Mouse (Mus musculus) MEL (cell line): ENCODE measurements around the gene Tex36. TPM values are rescaled to one million over a fixed set of nuclear protein-coding genes. Genes with fewer than 3 reads are reported as not detected.

Experiments
- DNase-seq: peaks from one replicate; pipeline ENCODE4 v3.0.0; 2011; ENCODE audit warnings: low read depth, low spot score
- H3K27ac ChIP-seq: 2 replicates; pipeline ENCODE4 v1.5.1; 2012; ENCODE audit warnings: low read depth, mild to moderate bottlenecking, control low read depth, low read length, moderate library complexity; ENCODE audit not compliant: control insufficient read depth
- H3K27me3 ChIP-seq, 2 experiments: fragments of 150-350 bp in 1 of 2; sonication (generic) in 1 of 2; 2 replicates each; pipeline ENCODE4 v1.6.1; 2012; ENCODE audit warnings: low read length in 2 of 2, mild to moderate bottlenecking in 2 of 2, improper control_type of control experiment in 1 of 2, moderate library complexity in 1 of 2; ENCODE audit not compliant: insufficient read depth in 2 of 2, control insufficient read depth in 1 of 2
- H3K36me3 ChIP-seq, 2 experiments: 2 replicates each; pipeline ENCODE4 v1.6.1; 2012 to 2014; ENCODE audit warnings: low read length in 2 of 2, improper control_type of control experiment in 1 of 2, inconsistent platforms in 1 of 2, mild to moderate bottlenecking in 1 of 2; ENCODE audit not compliant: insufficient read depth in 2 of 2, control insufficient read depth in 1 of 2
- H3K4me1 ChIP-seq, 2 experiments: fragments of 150-350 bp in 1 of 2; sonication (generic) in 1 of 2; 2 replicates each; pipeline ENCODE4 v1.6.1; 2012; ENCODE audit warnings: low read length in 2 of 2, improper control_type of control experiment in 1 of 2, mild to moderate bottlenecking in 1 of 2; ENCODE audit not compliant: insufficient read depth in 2 of 2, control insufficient read depth in 1 of 2
- H3K4me3 ChIP-seq, 2 experiments: fragments of 150-350 bp in 1 of 2; sonication (generic) in 1 of 2; 2 replicates each; pipeline ENCODE4 v1.5.1; 2012; ENCODE audit warnings: low read depth in 2 of 2, low read length in 2 of 2, mild to moderate bottlenecking in 2 of 2, moderate library complexity in 2 of 2, control low read depth in 1 of 2, improper control_type of control experiment in 1 of 2; ENCODE audit not compliant: control insufficient read depth in 1 of 2, insufficient read depth in 1 of 2
- H3K79me2 ChIP-seq: 2 replicates; pipeline ENCODE4 v1.6.1; 2012; ENCODE audit warnings: mild to moderate bottlenecking, low read length, moderate library complexity; ENCODE audit not compliant: control insufficient read depth, poor library complexity, insufficient read depth
- H3K9ac ChIP-seq: 2 replicates; pipeline ENCODE4 v1.6.1; 2012; ENCODE audit warnings: low read depth, mild to moderate bottlenecking, control low read depth, low read length, moderate library complexity; ENCODE audit not compliant: control insufficient read depth, poor library complexity, severe bottlenecking
- H3K9me3 ChIP-seq: fragments of 150-350 bp; sonication (generic); replicated peaks from 2 replicates; pipeline ENCODE4 v1.6.1; 2012; ENCODE audit warnings: mild to moderate bottlenecking, low read length, improper control_type of control experiment, moderate library complexity; ENCODE audit not compliant: insufficient read depth
- BHLHE40 ChIP-seq: IDR thresholded peaks from 2 replicates; pipeline ENCODE4 v1.6.1; 2012; ENCODE audit warnings: low read depth, mild to moderate bottlenecking, inconsistent platforms, low read length, improper control_type of control experiment, borderline replicate concordance
- CHD2 ChIP-seq: IDR thresholded peaks from 2 replicates; pipeline ENCODE4 v1.6.1; 2011; ENCODE audit warnings: low read length, improper control_type of control experiment
- CTCF ChIP-seq, 3 experiments: IDR thresholded peaks in 2 of 3; conservative IDR thresholded peaks in 1 of 3; 2 replicates each; pipeline ENCODE4 v1.5.1; 2011 to 2012; ENCODE audit warnings: low read length in 3 of 3, low read depth in 2 of 3, mild to moderate bottlenecking in 2 of 3, improper control_type of control experiment in 1 of 3, inconsistent platforms in 1 of 3, mixed read lengths in 1 of 3, moderate library complexity in 1 of 3; ENCODE audit not compliant: control insufficient read depth in 1 of 3, insufficient read depth in 1 of 3, poor library complexity in 1 of 3, severe bottlenecking in 1 of 3
- ETS1 ChIP-seq: IDR thresholded peaks from 2 replicates; pipeline ENCODE4 v1.6.1; 2012; ENCODE audit warnings: low read depth, mild to moderate bottlenecking, inconsistent platforms, low read length, improper control_type of control experiment, moderate library complexity
- GATA1 ChIP-seq: IDR thresholded peaks from 2 replicates; pipeline ENCODE4 v1.6.1; 2011; ENCODE audit warnings: low read depth, low read length, improper control_type of control experiment
- HCFC1 ChIP-seq: IDR thresholded peaks from 2 replicates; pipeline ENCODE4 v1.6.1; 2012; ENCODE audit warnings: low read depth, mild to moderate bottlenecking, inconsistent platforms, low read length, improper control_type of control experiment, moderate library complexity
- KAT2A ChIP-seq: conservative IDR thresholded peaks from 2 replicates; pipeline ENCODE4 v1.6.1; 2012; ENCODE audit warnings: low read depth, low read length, improper control_type of control experiment, inconsistent platforms
- MEF2A ChIP-seq: IDR thresholded peaks from 2 replicates; pipeline ENCODE4 v1.6.1; 2014; ENCODE audit warnings: low read depth, mild to moderate bottlenecking, inconsistent platforms, low read length, improper control_type of control experiment; ENCODE audit not compliant: poor library complexity, insufficient replicate concordance, severe bottlenecking; ENCODE audit errors: extremely low read depth
- MXI1 ChIP-seq: IDR thresholded peaks from 2 replicates; pipeline ENCODE4 v1.6.1; 2011; ENCODE audit warnings: mild to moderate bottlenecking, low read depth, low read length, improper control_type of control experiment
- NELFE ChIP-seq: IDR thresholded peaks from 2 replicates; pipeline ENCODE4 v1.6.1; 2011; ENCODE audit warnings: low read depth, low read length, improper control_type of control experiment
- POLR2A ChIP-seq, 2 experiments: IDR thresholded peaks; 2 replicates each; pipeline ENCODE4 v1.6.1; 2011 to 2012; ENCODE audit warnings: low read length in 2 of 2, mild to moderate bottlenecking in 2 of 2, control low read depth in 1 of 2, improper control_type of control experiment in 1 of 2, low read depth in 1 of 2, moderate library complexity in 1 of 2; ENCODE audit not compliant: control insufficient read depth in 1 of 2, insufficient read depth in 1 of 2, poor library complexity in 1 of 2
- POLR2AphosphoS2 ChIP-seq: IDR thresholded peaks from 2 replicates; pipeline ENCODE4 v1.6.1; 2011; ENCODE audit warnings: low read length, improper control_type of control experiment
- RAD21 ChIP-seq: IDR thresholded peaks from 2 replicates; pipeline ENCODE4 v1.6.1; 2011; ENCODE audit warnings: mild to moderate bottlenecking, low read depth, low read length, improper control_type of control experiment
- RCOR1 ChIP-seq: IDR thresholded peaks from 2 replicates; pipeline ENCODE4 v1.6.1; 2012; ENCODE audit warnings: low read depth, mild to moderate bottlenecking, inconsistent platforms, low read length, improper control_type of control experiment
- SMC3 ChIP-seq: IDR thresholded peaks from 2 replicates; pipeline ENCODE4 v1.6.1; 2011; ENCODE audit warnings: low read depth, low read length, improper control_type of control experiment
- TAL1 ChIP-seq: IDR thresholded peaks from 2 replicates; pipeline ENCODE4 v1.6.1; 2012; ENCODE audit warnings: mild to moderate bottlenecking, inconsistent platforms, low read length, moderate library complexity, mixed read lengths
- TBP ChIP-seq: IDR thresholded peaks from 2 replicates; pipeline ENCODE4 v1.8.0; 2011; ENCODE audit warnings: low read depth, low read length, improper control_type of control experiment
- TCF12 ChIP-seq: IDR thresholded peaks from 2 replicates; pipeline ENCODE4 v1.6.1; 2014; ENCODE audit warnings: low read depth, mild to moderate bottlenecking, inconsistent platforms, low read length, improper control_type of control experiment, moderate library complexity
- USF1 ChIP-seq: IDR thresholded peaks from 2 replicates; pipeline ENCODE4 v1.6.1; 2014; ENCODE audit warnings: low read depth, mild to moderate bottlenecking, inconsistent platforms, low read length, improper control_type of control experiment, moderate library complexity
- USF2 ChIP-seq, 2 experiments: IDR thresholded peaks; 2 replicates each; pipeline ENCODE4 v1.6.1; 2011 to 2012; ENCODE audit warnings: improper control_type of control experiment in 2 of 2, low read length in 2 of 2, borderline replicate concordance in 1 of 2, inconsistent platforms in 1 of 2, low read depth in 1 of 2, mild to moderate bottlenecking in 1 of 2; ENCODE audit not compliant: insufficient read depth in 1 of 2
- ZC3H11A ChIP-seq: IDR thresholded peaks from 2 replicates; pipeline ENCODE4 v1.6.1; 2012; ENCODE audit warnings: low read depth, mild to moderate bottlenecking, inconsistent platforms, low read length, improper control_type of control experiment
- ZKSCAN1 ChIP-seq: IDR thresholded peaks from 2 replicates; pipeline ENCODE4 v1.6.1; 2012; ENCODE audit warnings: low read depth, mild to moderate bottlenecking, inconsistent platforms, low read length, improper control_type of control experiment, moderate library complexity
- ZMIZ1 ChIP-seq: IDR thresholded peaks from 2 replicates; pipeline ENCODE4 v1.6.1; 2012; ENCODE audit warnings: low read depth, mild to moderate bottlenecking, inconsistent platforms, low read length, improper control_type of control experiment, moderate library complexity
- ZNF384 ChIP-seq: IDR thresholded peaks from 2 replicates; pipeline ENCODE4 v1.6.1; 2012; ENCODE audit warnings: low read depth, mild to moderate bottlenecking, inconsistent platforms, low read length, improper control_type of control experiment
- polyA plus RNA-seq, 2 experiments: library from polyadenylated mRNA; stranded (reverse) in 1 of 2; unstranded in 1 of 2; fragments of >175 nt in 1 of 2; fragments of >200 nt in 1 of 2; gene quantifications; 2 replicates each; pipeline versions ENCODE4 v1.2.1 to v1.2.4; 2012; ENCODE audit warnings: low replicate concordance in 2 of 2, low read depth in 1 of 2; ENCODE audit not compliant: insufficient read length in 2 of 2, insufficient read depth in 1 of 2, missing spikeins in 1 of 2
- total RNA-seq: library from RNA; depleted of rRNA; stranded (reverse); fragments of 300-350 nt; gene quantifications from 2 replicates; pipeline ENCODE4 v1.2.3, GENCODE M21; 2012; rRNA removed

Gene Tex36
- total RNA-seq (not detected in 2 replicates), polyA plus RNA-seq (not detected)

DNA sequence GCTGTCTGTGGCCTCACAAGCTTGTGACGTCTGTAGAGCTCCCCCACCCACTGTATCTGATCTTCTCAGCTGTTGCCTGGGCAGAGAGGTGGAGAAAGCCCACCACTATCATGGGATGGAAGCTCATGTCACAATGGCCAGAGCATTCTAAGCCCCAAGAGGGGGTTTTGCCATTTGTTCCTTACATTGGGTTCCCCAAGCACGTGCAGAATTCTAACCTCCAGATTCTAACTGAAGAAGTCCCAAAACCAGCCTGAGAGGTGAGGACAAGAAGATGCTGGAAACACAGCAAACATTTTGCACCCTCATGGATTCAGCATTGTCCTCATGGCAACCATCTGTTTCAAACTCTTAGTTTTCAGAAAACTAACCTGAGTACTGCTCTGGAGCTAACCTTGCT is at the start of gene Tex36:
TSS of gene Tex36 (minus strand) at position 101 of the 400 bp plus-strand sequence.
- no peak for DNase-seq
- TF ChIP-seq RCOR1 (no peak), POLR2A (IDR thresholded peaks at IDR 0.05; ENCODE audit: control insufficient read depth in 1 of 2, insufficient read depth in 1 of 2, low read depth in 1 of 2, low read length in 2 of 2, poor library complexity in 1 of 2) (no peak), BHLHE40 (no peak), ZNF384 (no peak), RAD21 (no peak), MXI1 (no peak), ETS1 (no peak), ZKSCAN1 (no peak), CHD2 (no peak), GATA1 (no peak), ZC3H11A (no peak), ZMIZ1 (no peak)
- Histone ChIP-seq H3K27me3 (0 out of 4 replicates have a peak, but pooled peaks cover 0 to 2% of the 10 kb centered on the region in 2 experiments), H3K4me1 (no peaks in the 10 kb centered on the region), H3K27ac (no peak within 1 kb of the TSS), H3K4me3 (no peak within 1 kb of the TSS), H3K9ac (no peak within 1 kb of the TSS), H3K79me2 (no peaks in the 10 kb centered on the region), H3K36me3 (no peaks in the 10 kb centered on the region), H3K9me3 (no peaks in the 10 kb centered on the region)

DNA sequence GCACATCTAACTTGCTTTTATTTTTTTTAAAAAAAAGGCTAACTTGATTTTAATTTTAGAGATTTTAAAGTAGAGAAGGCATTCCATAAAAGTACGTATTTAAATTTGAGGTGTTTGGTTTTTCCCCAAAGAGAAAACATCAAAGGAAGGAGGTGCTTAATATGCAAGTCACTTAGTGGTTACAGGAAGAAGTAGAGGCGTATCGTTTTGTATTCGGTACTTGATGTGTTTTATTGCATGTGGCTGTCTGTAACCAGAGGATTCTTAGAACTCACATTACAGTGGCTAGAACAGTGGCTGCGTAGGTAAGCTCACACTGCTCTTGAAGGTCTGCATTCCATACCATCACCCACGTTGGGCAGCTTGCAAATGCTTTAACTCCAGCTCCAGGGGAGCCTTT is 43.8 kb upstream of the Tex36 start:
- Histone ChIP-seq H3K4me1 (no peaks in the 10 kb centered on the region), H3K27me3 (no peaks in the 10 kb centered on the region), H3K4me3 (no peak overlapping the region), H3K36me3 (peaks cover 2 to 48% of the 10 kb centered on the region in 2 experiments), H3K9me3 (no peaks in the 10 kb centered on the region), H3K9ac (no peak overlapping the region), H3K27ac (no peak overlapping the region), H3K79me2 (no peaks in the 10 kb centered on the region)
- DNase-seq = no peak
- TF ChIP-seq TCF12 (no peak), RAD21 (no peak), HCFC1 (no peak), MXI1 (no peak), MEF2A (no peak), NELFE (no peak), ZKSCAN1 (no peak), USF1 (no peak), POLR2A (IDR thresholded peaks at IDR 0.05; ENCODE audit: control insufficient read depth in 1 of 2, insufficient read depth in 1 of 2, low read depth in 1 of 2, low read length in 2 of 2, poor library complexity in 1 of 2) (no peak), SMC3 (no peak), BHLHE40 (no peak), ZC3H11A (no peak), TBP (no peak), KAT2A (no peak), CTCF (IDR thresholded peaks at IDR 0.05 in 2 of 3, conservative IDR thresholded peaks at IDR 0.05 in 1 of 3; ENCODE audit: control insufficient read depth in 1 of 3, insufficient read depth in 1 of 3, low read depth in 2 of 3, low read length in 3 of 3, poor library complexity in 1 of 3, severe bottlenecking in 1 of 3) (no peak), TAL1 (no peak), USF2 (IDR thresholded peaks at IDR 0.05; ENCODE audit: borderline replicate concordance in 1 of 2, insufficient read depth in 1 of 2, low read depth in 1 of 2, low read length in 2 of 2) (no peak), POLR2AphosphoS2 (no peak), CHD2 (no peak), GATA1 (no peak)
